ENCODE assay signal across 12 mouse cellular contexts in the genomic region with DNA sequence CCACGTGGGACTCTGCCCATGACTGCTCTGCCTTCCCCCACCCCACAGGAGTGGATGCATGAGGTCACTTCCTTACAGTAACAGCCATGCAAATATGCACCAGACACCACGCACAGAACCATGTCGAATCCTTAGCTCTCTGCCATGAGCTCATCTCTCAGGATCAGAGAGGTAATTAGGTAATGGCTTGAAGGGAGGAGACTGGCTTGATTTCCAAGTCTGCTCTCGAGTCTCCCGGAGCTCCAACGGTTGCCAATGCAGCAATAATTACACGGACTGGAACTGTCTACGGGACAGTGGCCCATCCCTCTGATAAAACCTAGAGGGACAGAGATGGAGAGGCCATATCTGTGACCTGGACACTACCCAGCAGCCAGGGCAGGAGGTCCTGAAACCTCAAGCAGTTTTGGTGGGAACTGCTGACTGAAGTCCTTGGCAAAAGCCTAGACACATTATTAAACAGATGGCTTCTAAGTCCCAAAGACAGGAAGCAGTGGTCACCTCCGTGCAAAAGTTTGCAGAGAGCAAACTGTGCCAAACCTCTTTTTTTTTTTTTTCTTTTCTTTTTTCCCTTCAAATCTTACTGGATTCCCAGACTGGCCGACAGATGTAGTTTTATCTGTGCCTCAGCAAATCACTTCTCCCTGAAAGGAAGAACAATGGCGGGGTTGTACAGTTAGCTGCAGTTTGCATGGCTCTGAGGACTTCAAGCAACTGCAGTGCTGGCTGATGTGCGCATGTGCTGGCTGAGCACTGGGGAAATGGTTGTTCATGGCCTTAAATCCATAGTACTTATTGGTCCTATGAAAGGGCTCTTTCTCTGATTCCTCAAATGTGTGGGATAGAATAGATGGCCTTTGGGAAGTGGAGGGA. TPM values are rescaled to one million over a fixed set of nuclear protein-coding genes. Genes with fewer than 3 reads are reported as not detected.
DNase-seq lines count a peak whose midpoint lies in the region; ATAC-seq and TF ChIP-seq lines count a peak whose summit lies in the region.
"Had no signal": no experiment of that assay in that cellular context is flagged by ENCODE, and none has a peak within 500 bp of the region (broad histone marks: within the 10 kb centered on the region; RNA-seq: fewer than 3 reads in every experiment).

No protein-coding gene starts in this region.

- TF ChIP-seq CTCF in heart, adult 2 months (IDR thresholded peaks at IDR 0.05) = no peak
- TF ChIP-seq CTCF in stomach, postnatal 0 days (IDR thresholded peaks at IDR 0.05; ENCODE audit: low read depth) = no peak

- H3K27me3 ChIP-seq in heart, embryonic 12.5 days (replicated peaks) = no peaks in the 10 kb centered on the region
- no peaks in the 10 kb centered on the region for H3K27me3 ChIP-seq in heart, adult 2 months (ENCODE audit: control insufficient read depth, insufficient read depth, low read length)
- no peaks in the 10 kb centered on the region for H3K27me3 ChIP-seq in neural tube, embryonic 11.5 days (ENCODE audit: control insufficient read depth, insufficient read depth, low read length)
- H3K27me3 ChIP-seq in stomach, postnatal 0 days (ENCODE audit: control insufficient read depth, insufficient read depth, low read length) = no peaks in the 10 kb centered on the region
- H3K27me3 ChIP-seq in forebrain, embryonic 13.5 days = no peaks in the 10 kb centered on the region

- 45% methylated on average over 12 of the region's 12 CpGs for WGBS in heart, embryonic 12.5 days
- WGBS in heart, adult 2 months = 35% methylated on average over 12 of the region's 12 CpGs
- WGBS in neural tube, embryonic 11.5 days = 70% methylated on average over 12 of the region's 12 CpGs
- 63% methylated on average over 12 of the region's 12 CpGs for WGBS in stomach, postnatal 0 days
- WGBS in forebrain, embryonic 13.5 days = 79% methylated on average over 12 of the region's 12 CpGs

- no peak overlapping the region for H3K4me2 ChIP-seq in heart, embryonic 12.5 days
- no peak overlapping the region for H3K4me2 ChIP-seq in neural tube, embryonic 11.5 days (ENCODE audit: low read depth)
- no peak overlapping the region for H3K4me2 ChIP-seq in stomach, postnatal 0 days (replicated peaks; ENCODE audit: low read depth)
- no peak overlapping the region for H3K4me2 ChIP-seq in forebrain, embryonic 13.5 days

- no peak for TF ChIP-seq EP300 in heart, adult 2 months (IDR thresholded peaks at IDR 0.05; ENCODE audit: insufficient read depth, low read depth, low read length)
- TF ChIP-seq EP300 in stomach, postnatal 0 days (optimal IDR thresholded peaks at IDR 0.05) = no peak

- H3K36me3 ChIP-seq in heart, embryonic 12.5 days = no peaks in the 10 kb centered on the region
- H3K36me3 ChIP-seq in heart, adult 2 months (ENCODE audit: control insufficient read depth, insufficient read depth, low read length) = no peaks in the 10 kb centered on the region
- no peaks in the 10 kb centered on the region for H3K36me3 ChIP-seq in neural tube, embryonic 11.5 days (ENCODE audit: control insufficient read depth, insufficient read depth, low read length)
- H3K36me3 ChIP-seq in stomach, postnatal 0 days (ENCODE audit: control insufficient read depth, insufficient read depth, low read length) = no peaks in the 10 kb centered on the region; the same call in 1 of the 2 replicates
- H3K36me3 ChIP-seq in forebrain, embryonic 13.5 days (ENCODE audit: poor library complexity, severe bottlenecking) = no peaks in the 10 kb centered on the region

- H3K9ac ChIP-seq in heart, embryonic 12.5 days = no peak overlapping the region
- H3K9ac ChIP-seq in heart, adult 2 months (ENCODE audit: low read depth, low read length) = no peak overlapping the region
- H3K9ac ChIP-seq in neural tube, embryonic 11.5 days (ENCODE audit: low read length) = no peak overlapping the region
- H3K9ac ChIP-seq in stomach, postnatal 0 days (ENCODE audit: low read length) = no peak overlapping the region
- no peak overlapping the region for H3K9ac ChIP-seq in forebrain, embryonic 13.5 days

- no peaks in the 10 kb centered on the region for H3K79me2 ChIP-seq in heart, adult 2 months (replicated peaks; ENCODE audit: control insufficient read depth, insufficient read depth, low read length)

- H3K9me3 ChIP-seq in heart, embryonic 12.5 days (replicated peaks) = no peaks in the 10 kb centered on the region
- no peaks in the 10 kb centered on the region for H3K9me3 ChIP-seq in neural tube, embryonic 11.5 days (ENCODE audit: control insufficient read depth, low read length)
- H3K9me3 ChIP-seq in stomach, postnatal 0 days (ENCODE audit: control insufficient read depth, low read length) = no peaks in the 10 kb centered on the region
- no peaks in the 10 kb centered on the region for H3K9me3 ChIP-seq in forebrain, embryonic 13.5 days (replicated peaks)

- ATAC-seq in heart, embryonic 12.5 days (ENCODE audit: insufficient number of reproducible peaks, low FRiP score) = peak; percentile 63; the same call in 1 of the 2 replicates
- no peak for ATAC-seq in neural tube, embryonic 11.5 days (ENCODE audit: insufficient read depth, low FRiP score, low TSS enrichment)
- ATAC-seq in stomach, postnatal 0 days (ENCODE audit: low FRiP score, low TSS enrichment) = 0 out of 2 replicates have a peak, but pooled peaks have one; percentile 40
- no peak for ATAC-seq in forebrain, embryonic 13.5 days

- intact Hi-C loops in heart, adult 2 months (cut with DNase I) = no loop called here
- intact Hi-C loops in heart, postnatal 25 days (cut with DNase I) = no loop called here

- no peak overlapping the region for H3K4me3 ChIP-seq in heart, embryonic 12.5 days
- no peak overlapping the region for H3K4me3 ChIP-seq in heart, adult 2 months
- H3K4me3 ChIP-seq in neural tube, embryonic 11.5 days (ENCODE audit: low read depth, low read length) = no peak overlapping the region
- no peak overlapping the region for H3K4me3 ChIP-seq in stomach, postnatal 0 days (ENCODE audit: low read depth, low read length)
- no peak overlapping the region for H3K4me3 ChIP-seq in forebrain, embryonic 13.5 days

- DNase-seq in heart, adult 2 months = no peak
- DNase-seq in neural tube, embryonic 11.5 days (ENCODE audit: low spot score) = no peak
- DNase-seq in neural tube, embryonic 10.5 days (ENCODE audit: extremely low spot score, low spot score) = no peak
- DNase-seq in heart, postnatal 25 days (ENCODE audit: low spot score) = peak; percentile 16
- DNase-seq in stomach, postnatal 0 days (ENCODE audit: low spot score) = no peak
- DNase-seq in left cerebral cortex, adult 8-10 months (ENCODE audit: low spot score in 2 of 2) = no peak
- DNase-seq: cerebellum, adult 11-12 months; layer of hippocampus, postnatal 36 days had no signal

- H3K4me1 ChIP-seq in heart, embryonic 12.5 days (replicated peaks) = peaks cover 13% of the 10 kb centered on the region; the same call in 1 of the 2 replicates
- H3K4me1 ChIP-seq in heart, adult 2 months (ENCODE audit: control insufficient read depth, insufficient read depth, low read length) = no peaks in the 10 kb centered on the region
- 0 out of 2 replicates have a peak, but pooled peaks cover 2% of the 10 kb centered on the region for H3K4me1 ChIP-seq in neural tube, embryonic 11.5 days (ENCODE audit: control insufficient read depth, insufficient read depth, low read length)
- H3K4me1 ChIP-seq in stomach, postnatal 0 days (replicated peaks; ENCODE audit: control insufficient read depth, insufficient read depth) = no peaks in the 10 kb centered on the region
- no peaks in the 10 kb centered on the region; the same call in 1 of the 2 replicates for H3K4me1 ChIP-seq in forebrain, embryonic 13.5 days

- peak overlapping the region; percentile 56 for H3K27ac ChIP-seq in heart, embryonic 12.5 days (ENCODE audit: poor library complexity, severe bottlenecking)
- no peak overlapping the region for H3K27ac ChIP-seq in heart, adult 2 months
- H3K27ac ChIP-seq in neural tube, embryonic 11.5 days (ENCODE audit: low read depth, low read length) = peak overlapping the region; percentile 34; the same call in 1 of the 2 replicates
- H3K27ac ChIP-seq in stomach, postnatal 0 days (replicated peaks) = no peak overlapping the region
- H3K27ac ChIP-seq in forebrain, embryonic 13.5 days = no peak overlapping the region
- H3K27ac ChIP-seq: macrophage had no signal

- TF ChIP-seq POLR2A in heart, adult 2 months (IDR thresholded peaks at IDR 0.05; ENCODE audit: insufficient read depth, low read depth, low read length) = no peak

RNA-seq across cellular contexts. Expression of a gene that starts 57.1 kb away (rescaled TPM):
- polyA plus RNA-seq in heart, embryonic 12.5 days (2016; fragmentation: Nextera tagmentation; extraction: Ambion mirVana) = 0.10 TPM in 1 of 2 replicates, not detected in the other
- not detected for total RNA-seq in heart, adult 2 months (2021)
- 0.04 TPM in 1 of 2 replicates, not detected in the other for polyA plus RNA-seq in heart, adult 2 months (2012; rRNA removed)
- polyA plus RNA-seq in neural tube, embryonic 11.5 days (2014; fragmentation: Nextera tagmentation; extraction: Ambion mirVana) = 0.11 and 0.17 TPM in 2 replicates
- total RNA-seq in heart, postnatal 25 days (2021) = not detected
- polyA plus RNA-seq in stomach, postnatal 0 days (2015; fragmentation: Nextera tagmentation; extraction: Ambion mirVana) = 0.19 and 0.29 TPM in 2 replicates
- total RNA-seq in left cerebral cortex, adult 8-10 months (2022) = under 1 TPM in 1 of 4 experiments, not detected in 3; 0.41 TPM
- polyA plus RNA-seq in forebrain, embryonic 13.5 days (2015; fragmentation: Nextera tagmentation; extraction: Ambion mirVana) = 0.14 and 0.18 TPM in 2 replicates
- total RNA-seq: heart, adult 18-20 months; layer of hippocampus, postnatal 36 days had no signal

Comparison
In these comparisons a context has a peak if more than half of its experiments do, and no peak if none do; other contexts are left out.
1. H3K27ac ChIP-seq: peak in heart, embryonic 12.5 days (single experiment) and neural tube, embryonic 11.5 days (single experiment); none in heart, adult 2 months (single experiment), stomach, postnatal 0 days (single experiment) and forebrain, embryonic 13.5 days (single experiment).
2. ATAC-seq: peak in heart, embryonic 12.5 days (single experiment) and stomach, postnatal 0 days (single experiment); none in neural tube, embryonic 11.5 days (single experiment) and forebrain, embryonic 13.5 days (single experiment).